Mouse (Mus musculus): ENCODE results near the gene Ces1e. TPM values are rescaled to one million over a fixed set of nuclear protein-coding genes. Genes with fewer than 3 reads are reported as not detected.

Ces1e gene
- not detected in 2 replicates for polyA plus RNA-seq (2012; rRNA removed)

DNA sequence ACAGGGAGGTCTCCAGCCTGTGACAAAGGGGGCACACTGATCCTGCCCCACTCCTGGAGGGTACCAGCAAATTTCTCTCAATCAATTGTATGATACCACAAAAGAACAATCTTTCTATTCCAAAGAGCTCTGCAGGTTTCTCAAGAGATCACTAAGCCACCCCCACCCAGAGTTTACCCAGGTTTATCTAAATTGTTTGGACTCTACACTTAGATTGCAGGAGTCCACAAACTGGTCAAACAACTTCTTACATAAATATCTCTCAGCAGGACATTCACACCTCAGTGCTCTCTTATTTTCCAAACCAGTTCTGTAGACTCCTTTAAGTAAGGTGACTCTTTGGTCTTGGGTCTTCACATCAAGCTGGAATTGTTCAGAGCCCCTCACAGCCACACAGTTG is at the start of gene Ces1e:
TSS of gene Ces1e (minus strand) at position 174 of the 400 bp plus-strand sequence.
- Histone ChIP-seq H3K27ac (ENCODE audit: insufficient read depth, low read length) (no peak within 1 kb of the TSS), H3K27me3 (ENCODE audit: control insufficient read depth, insufficient read depth, low read length) (no peaks in the 10 kb centered on the region), H3K4me3 (replicated peaks; ENCODE audit: insufficient read depth, low read depth, low read length) (no peak within 1 kb of the TSS), H3K4me1 (ENCODE audit: control insufficient read depth, insufficient read depth, low read length) (no peaks in the 10 kb centered on the region)
- TF ChIP-seq POLR2A (IDR thresholded peaks at IDR 0.05; ENCODE audit: borderline replicate concordance, insufficient read depth, low read length) (no peak), CTCF (IDR thresholded peaks at IDR 0.05; ENCODE audit: borderline replicate concordance, insufficient read depth, low read depth, low read length) (no peak)
- no peak for DNase-seq

DNA sequence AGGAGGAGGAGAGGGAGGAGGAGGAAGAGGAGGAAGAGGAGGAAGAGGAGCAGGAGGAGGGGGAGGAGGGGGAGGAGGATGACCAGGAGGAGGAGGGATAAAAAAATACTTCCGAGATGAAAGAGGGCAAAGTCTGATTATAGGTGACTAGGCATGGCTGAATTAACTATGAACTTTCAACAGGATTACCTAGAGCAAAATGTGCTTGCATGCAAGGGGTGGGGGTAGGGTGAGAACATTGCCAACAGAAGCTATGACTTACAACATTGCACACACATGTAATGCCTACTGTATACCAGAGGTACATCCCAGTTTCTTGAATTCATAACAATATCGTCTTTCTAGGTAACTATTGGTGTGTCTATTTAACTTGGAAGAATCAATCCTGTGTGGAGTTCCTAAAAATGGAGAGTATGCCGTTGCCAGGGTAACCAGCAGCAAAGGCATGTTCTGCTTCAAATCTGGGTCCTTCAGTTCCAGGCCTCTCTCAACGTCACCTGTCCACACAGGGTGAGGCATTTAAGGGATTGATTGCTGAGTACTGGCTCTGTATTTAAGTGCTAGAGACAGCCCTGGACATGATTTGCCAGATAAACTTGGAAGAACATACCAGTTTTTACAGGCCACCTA is 48.9 kb upstream of the Ces1e start:
- Histone ChIP-seq H3K4me1 (ENCODE audit: control insufficient read depth, insufficient read depth, low read length) (no peaks in the 10 kb centered on the region), H3K27me3 (ENCODE audit: control insufficient read depth, insufficient read depth, low read length) (no peaks in the 10 kb centered on the region), H3K4me3 (replicated peaks; ENCODE audit: insufficient read depth, low read depth, low read length) (no peak overlapping the region), H3K27ac (ENCODE audit: insufficient read depth, low read length) (no peak overlapping the region)
- TF ChIP-seq CTCF (IDR thresholded peaks at IDR 0.05; ENCODE audit: borderline replicate concordance, insufficient read depth, low read depth, low read length): no peak
- no peak for TF ChIP-seq POLR2A (IDR thresholded peaks at IDR 0.05; ENCODE audit: borderline replicate concordance, insufficient read depth, low read length)
- DNase-seq: no peak
- 81% methylated on average over 4 of the region's 4 CpGs for WGBS

DNA sequence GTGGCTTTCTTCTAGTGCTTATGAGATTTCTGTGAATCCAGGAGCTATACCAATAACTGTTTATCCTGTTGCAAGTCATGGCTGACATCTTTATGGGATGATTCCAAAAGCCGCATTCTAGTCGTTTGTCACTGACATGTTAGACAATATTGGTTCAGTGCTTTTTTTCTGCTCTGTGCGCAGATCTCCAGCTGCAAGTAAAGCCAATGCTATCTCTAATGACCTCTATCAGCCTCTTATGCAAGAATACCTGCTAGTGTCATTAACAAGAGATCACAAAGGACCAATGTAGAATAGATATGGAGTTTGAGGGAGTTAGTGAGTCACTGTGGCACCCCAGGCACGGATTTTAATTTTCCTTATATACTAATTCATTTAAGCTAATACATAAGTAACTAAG is 45.2 kb upstream of the Ces1e start:
- 87% methylated on average over 4 of the region's 4 CpGs for WGBS
- no peak for DNase-seq
- no peak overlapping the region for H3K4me3 ChIP-seq (replicated peaks; ENCODE audit: insufficient read depth, low read depth, low read length)
- H3K4me1 ChIP-seq (ENCODE audit: control insufficient read depth, insufficient read depth, low read length): peaks cover 4% of the 10 kb centered on the region
- no peaks in the 10 kb centered on the region for H3K27me3 ChIP-seq (ENCODE audit: control insufficient read depth, insufficient read depth, low read length)
- no peak overlapping the region for H3K27ac ChIP-seq (ENCODE audit: insufficient read depth, low read length)
- no peak for TF ChIP-seq POLR2A (IDR thresholded peaks at IDR 0.05; ENCODE audit: borderline replicate concordance, insufficient read depth, low read length)
- TF ChIP-seq CTCF (IDR thresholded peaks at IDR 0.05; ENCODE audit: borderline replicate concordance, insufficient read depth, low read depth, low read length): no peak

DNA sequence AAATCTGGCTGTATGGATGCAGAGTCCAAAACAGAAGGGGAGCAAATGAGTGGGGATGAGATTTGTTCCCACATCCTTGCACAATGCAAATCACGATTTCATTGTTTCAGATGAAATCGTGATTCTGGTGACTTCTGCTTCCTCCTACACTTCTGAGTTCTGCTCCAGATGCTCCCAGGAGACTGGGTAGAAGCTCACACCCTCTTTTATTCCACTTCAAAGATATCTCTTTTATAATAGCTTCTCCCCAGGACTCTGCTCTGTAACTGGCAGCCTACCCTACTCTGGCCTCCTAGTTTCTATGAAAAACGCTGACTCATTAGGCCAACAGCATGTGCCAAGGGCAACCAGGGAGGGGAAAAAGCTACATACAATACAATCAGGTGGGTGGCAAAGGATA is 43.9 kb upstream of the Ces1e start:
- WGBS: 44% methylated on average over 3 of the region's 3 CpGs
- TF ChIP-seq CTCF (IDR thresholded peaks at IDR 0.05; ENCODE audit: borderline replicate concordance, insufficient read depth, low read depth, low read length) (no peak), POLR2A (IDR thresholded peaks at IDR 0.05; ENCODE audit: borderline replicate concordance, insufficient read depth, low read length) (no peak)
- Histone ChIP-seq H3K4me1 (ENCODE audit: control insufficient read depth, insufficient read depth, low read length) (peaks cover 4% of the 10 kb centered on the region), H3K27me3 (ENCODE audit: control insufficient read depth, insufficient read depth, low read length) (no peaks in the 10 kb centered on the region), H3K27ac (ENCODE audit: insufficient read depth, low read length) (no peak overlapping the region), H3K4me3 (replicated peaks; ENCODE audit: insufficient read depth, low read depth, low read length) (no peak overlapping the region)
- DNase-seq: no peak

DNA sequence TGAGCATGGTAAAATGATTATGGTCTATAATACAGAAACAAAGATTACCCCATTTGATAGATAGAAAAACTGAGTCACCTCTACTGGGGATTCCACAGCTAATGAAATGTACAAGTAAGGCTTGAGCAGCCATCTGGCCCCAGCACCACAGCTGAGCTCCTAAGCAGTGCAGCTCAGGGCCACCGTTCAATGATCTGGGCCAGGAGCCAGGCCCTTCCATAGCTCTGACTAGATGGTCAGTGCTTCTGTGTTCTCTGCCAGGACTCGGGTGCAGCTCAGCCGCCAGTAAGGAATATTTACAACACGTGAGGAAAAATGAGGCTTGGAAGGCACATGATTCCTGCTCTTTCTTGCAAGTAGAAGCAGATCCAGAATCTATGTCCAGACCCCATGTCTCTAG is 43.3 kb upstream of the Ces1e start:
- Histone ChIP-seq H3K4me3 (replicated peaks; ENCODE audit: insufficient read depth, low read depth, low read length) (no peak overlapping the region), H3K27me3 (ENCODE audit: control insufficient read depth, insufficient read depth, low read length) (no peaks in the 10 kb centered on the region), H3K4me1 (ENCODE audit: control insufficient read depth, insufficient read depth, low read length) (peaks cover 4% of the 10 kb centered on the region), H3K27ac (ENCODE audit: insufficient read depth, low read length) (no peak overlapping the region)
- TF ChIP-seq CTCF (IDR thresholded peaks at IDR 0.05; ENCODE audit: borderline replicate concordance, insufficient read depth, low read depth, low read length) (no peak), POLR2A (IDR thresholded peaks at IDR 0.05; ENCODE audit: borderline replicate concordance, insufficient read depth, low read length) (no peak)
- DNase-seq: peak; percentile 16 to 35
- 2% methylated on average over 4 of the region's 4 CpGs for WGBS

DNA sequence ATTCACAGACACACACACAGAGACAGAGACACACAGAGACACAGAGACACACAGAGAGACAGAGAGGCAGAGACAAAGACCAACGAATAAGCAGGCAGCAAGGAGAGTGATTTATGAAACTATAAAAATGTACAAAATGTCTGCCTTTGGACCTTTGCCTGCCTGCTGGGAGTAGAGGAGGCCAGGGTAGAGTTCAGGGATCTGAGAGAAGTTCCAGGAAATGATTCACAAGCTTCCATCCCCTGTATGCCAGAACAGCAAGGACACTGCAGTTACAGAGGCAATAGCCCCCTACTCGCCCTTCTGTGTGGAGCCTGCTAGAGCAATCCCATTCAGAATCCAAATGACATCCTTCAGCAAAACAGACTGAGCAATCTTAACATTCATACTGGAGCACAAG is 32.0 kb upstream of the Ces1e start:
- 73% methylated on average over 2 of the region's 2 CpGs for WGBS
- no peak for DNase-seq
- H3K27me3 ChIP-seq (ENCODE audit: control insufficient read depth, insufficient read depth, low read length): no peaks in the 10 kb centered on the region
- H3K27ac ChIP-seq (ENCODE audit: insufficient read depth, low read length): no peak overlapping the region
- H3K4me3 ChIP-seq (replicated peaks; ENCODE audit: insufficient read depth, low read depth, low read length): no peak overlapping the region
- TF ChIP-seq CTCF (IDR thresholded peaks at IDR 0.05; ENCODE audit: borderline replicate concordance, insufficient read depth, low read depth, low read length): no peak
- TF ChIP-seq POLR2A (IDR thresholded peaks at IDR 0.05; ENCODE audit: borderline replicate concordance, insufficient read depth, low read length): no peak
- no peaks in the 10 kb centered on the region for H3K4me1 ChIP-seq (ENCODE audit: control insufficient read depth, insufficient read depth, low read length)

DNA sequence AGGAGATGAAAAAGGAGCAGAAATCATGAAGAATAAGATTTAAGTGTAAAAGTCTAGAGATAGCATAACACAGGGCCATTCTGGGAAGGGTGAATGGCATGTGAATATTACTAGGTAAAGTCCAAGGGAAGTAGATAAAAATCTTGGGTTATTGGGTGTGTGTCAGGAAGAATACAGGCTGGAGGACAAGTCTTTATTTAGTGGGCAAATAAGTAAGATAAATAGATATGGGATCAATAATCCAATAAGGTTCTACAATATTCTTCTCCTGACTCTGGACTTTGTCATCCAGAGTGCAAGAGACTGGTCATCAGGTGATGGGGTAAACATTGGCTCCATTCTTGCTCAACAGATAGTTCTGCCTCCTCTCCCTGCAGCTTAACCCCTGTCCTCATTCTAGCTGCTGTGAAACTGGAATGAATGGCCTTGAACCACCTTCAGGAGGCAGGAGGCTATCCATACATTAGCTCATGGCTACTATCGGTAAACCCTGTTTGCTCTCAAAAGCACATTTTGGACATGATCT is 23.0 kb upstream of the Ces1e start:
- Histone ChIP-seq H3K27ac (ENCODE audit: insufficient read depth, low read length) (no peak overlapping the region), H3K4me3 (replicated peaks; ENCODE audit: insufficient read depth, low read depth, low read length) (no peak overlapping the region), H3K4me1 (ENCODE audit: control insufficient read depth, insufficient read depth, low read length) (no peaks in the 10 kb centered on the region), H3K27me3 (ENCODE audit: control insufficient read depth, insufficient read depth, low read length) (no peaks in the 10 kb centered on the region; the same call in 1 of the 2 replicates)
- no peak for DNase-seq
- 94% methylated on average over 1 of the region's 1 CpGs for WGBS
- TF ChIP-seq POLR2A (IDR thresholded peaks at IDR 0.05; ENCODE audit: borderline replicate concordance, insufficient read depth, low read length) (no peak), CTCF (IDR thresholded peaks at IDR 0.05; ENCODE audit: borderline replicate concordance, insufficient read depth, low read depth, low read length) (no peak)

DNA sequence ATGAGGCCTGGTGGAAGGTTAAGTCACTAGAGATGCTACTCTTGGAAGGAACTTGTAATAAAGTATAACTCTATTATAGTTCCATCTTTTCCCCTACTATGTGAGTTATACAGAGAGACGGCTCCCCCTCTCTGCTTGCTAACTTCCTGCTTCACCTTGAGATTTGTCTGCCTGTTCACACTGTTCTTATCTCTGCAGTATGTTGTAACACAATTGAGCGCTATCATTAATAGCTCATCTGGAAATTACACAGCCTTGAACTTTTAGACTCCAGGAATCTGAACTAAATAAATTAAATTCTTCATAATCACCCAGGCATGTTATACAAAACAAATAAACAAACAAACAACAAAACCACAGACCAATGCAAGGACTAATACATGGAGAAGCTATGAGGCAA is 16.6 kb upstream of the Ces1e start:
- WGBS: 84% methylated on average over 2 of the region's 2 CpGs
- Histone ChIP-seq H3K27me3 (ENCODE audit: control insufficient read depth, insufficient read depth, low read length) (no peaks in the 10 kb centered on the region; the same call in 1 of the 2 replicates), H3K4me3 (replicated peaks; ENCODE audit: insufficient read depth, low read depth, low read length) (no peak overlapping the region), H3K27ac (ENCODE audit: insufficient read depth, low read length) (no peak overlapping the region), H3K4me1 (ENCODE audit: control insufficient read depth, insufficient read depth, low read length) (no peaks in the 10 kb centered on the region)
- no peak for DNase-seq
- no peak for TF ChIP-seq POLR2A (IDR thresholded peaks at IDR 0.05; ENCODE audit: borderline replicate concordance, insufficient read depth, low read length)
- TF ChIP-seq CTCF (IDR thresholded peaks at IDR 0.05; ENCODE audit: borderline replicate concordance, insufficient read depth, low read depth, low read length): no peak

All from cerebellum, adult 2 months (tissue).